Mouse (Mus musculus) heart, postnatal 0 days (tissue): Measurements from ENCODE around the gene Negr1.

Experiments
- CTCF ChIP-seq: IDR thresholded peaks from 2 replicates; pipeline ENCODE4 v1.5.1; 2016; ENCODE audit warnings: antibody characterized with exemption, control low read depth, low read depth
- EP300 ChIP-seq: IDR thresholded peaks from 2 replicates; pipeline ENCODE4 v1.6.1; 2016; ENCODE audit warnings: antibody characterized with exemption, low read depth

DNA sequence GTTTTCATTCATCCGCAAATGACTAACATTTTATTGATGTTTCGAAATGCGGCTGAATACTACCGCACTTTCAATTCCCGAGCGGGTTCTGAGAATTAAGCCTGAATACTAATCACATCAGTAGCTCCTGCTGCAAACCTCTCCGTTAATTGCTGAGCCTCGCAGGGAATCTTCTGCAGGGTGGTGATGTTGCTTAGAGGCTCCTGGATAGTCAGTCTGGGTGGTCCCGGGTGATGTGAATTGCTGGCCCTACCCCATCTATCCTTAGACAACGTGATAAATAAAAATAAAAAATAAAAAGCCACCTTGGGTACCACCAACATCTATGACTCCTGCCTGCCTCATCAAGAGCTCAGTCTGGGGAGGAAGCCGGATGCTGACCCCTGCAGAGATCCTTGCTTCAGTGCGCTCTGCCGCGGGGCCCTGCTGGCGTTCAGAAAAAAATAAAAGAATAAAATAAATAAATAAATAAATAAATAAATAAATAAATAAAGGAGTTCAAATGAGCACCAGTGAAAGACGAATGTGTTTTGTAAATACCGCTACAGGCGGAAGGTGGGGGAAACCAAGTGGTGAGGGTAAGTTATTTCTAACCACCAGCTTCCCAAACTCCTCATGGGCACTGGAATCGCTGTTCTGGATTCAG is 1.6 kb upstream of the Negr1 start:
- TF ChIP-seq CTCF: no peak
- TF ChIP-seq EP300: no peak
